25 mouse cellular contexts compared by ENCODE assay signal in genomic region chr5:28290630-28291029, GRCm38 (mm10). TPM values are rescaled to one million over a fixed set of nuclear protein-coding genes. Genes with fewer than 3 reads are reported as not detected.
DNase-seq lines count a peak whose midpoint lies in the region; ATAC-seq and TF ChIP-seq lines count a peak whose summit lies in the region.
"Had no signal": no experiment of that assay in that cellular context is flagged by ENCODE, and none has a peak within 500 bp of the region (broad histone marks: within the 10 kb centered on the region; RNA-seq: fewer than 3 reads in every experiment).

No protein-coding gene starts in this region.

- TF ChIP-seq CTCF in intestine, postnatal 0 days (IDR thresholded peaks at IDR 0.05; ENCODE audit: low read depth): no peak
- TF ChIP-seq CTCF in stomach, postnatal 0 days (IDR thresholded peaks at IDR 0.05; ENCODE audit: low read depth): no peak

- peak; percentile 43 for DNase-seq in heart, adult 11 months
- DNase-seq in heart, postnatal 4 days: no peak
- no peak for DNase-seq in stomach, postnatal 0 days (ENCODE audit: low spot score)
- DNase-seq: adrenal gland, adult 8-10 months; adrenal gland, postnatal 14 days; adrenal gland, postnatal 36 days; B cell, adult 2 months; cerebellum, adult 11-12 months; cerebellum, adult 2 months; cerebellum, adult 9-10 months; cerebellum, postnatal 10 days; cerebellum, postnatal 25 days had no signal

- no peak overlapping the region for H3K4me3 ChIP-seq in intestine, embryonic 15.5 days (replicated peaks)
- no peak overlapping the region for H3K4me3 ChIP-seq in intestine, postnatal 0 days (ENCODE audit: low read depth, low read length)
- H3K4me3 ChIP-seq in stomach, embryonic 16.5 days (replicated peaks; ENCODE audit: low read length): no peak overlapping the region
- no peak overlapping the region for H3K4me3 ChIP-seq in stomach, postnatal 0 days (ENCODE audit: low read depth, low read length)
- H3K4me3 ChIP-seq: embryonic facial prominence, embryonic 10.5 days; embryonic facial prominence, embryonic 12.5 days; forebrain, embryonic 13.5 days; forebrain, embryonic 15.5 days had no signal

- H3K27me3 ChIP-seq in intestine, embryonic 15.5 days (replicated peaks): no peaks in the 10 kb centered on the region
- H3K27me3 ChIP-seq in intestine, postnatal 0 days (replicated peaks; ENCODE audit: control insufficient read depth, insufficient read depth, low read length): no peaks in the 10 kb centered on the region
- H3K27me3 ChIP-seq in stomach, embryonic 16.5 days (ENCODE audit: control insufficient read depth, insufficient read depth, low read length): no peaks in the 10 kb centered on the region
- no peaks in the 10 kb centered on the region for H3K27me3 ChIP-seq in stomach, postnatal 0 days (ENCODE audit: control insufficient read depth, insufficient read depth, low read length)
- H3K27me3 ChIP-seq: CH12.LX; embryonic facial prominence, embryonic 12.5 days; forebrain, embryonic 13.5 days; forebrain, embryonic 15.5 days had no signal

- H3K9me3 ChIP-seq in intestine, embryonic 15.5 days: no peaks in the 10 kb centered on the region
- H3K9me3 ChIP-seq in intestine, postnatal 0 days (ENCODE audit: control insufficient read depth): no peaks in the 10 kb centered on the region
- no peaks in the 10 kb centered on the region for H3K9me3 ChIP-seq in stomach, embryonic 16.5 days (replicated peaks; ENCODE audit: control insufficient read depth, low read length)
- no peaks in the 10 kb centered on the region for H3K9me3 ChIP-seq in stomach, postnatal 0 days (ENCODE audit: control insufficient read depth, low read length)
- H3K9me3 ChIP-seq: embryonic facial prominence, embryonic 10.5 days; embryonic facial prominence, embryonic 12.5 days; forebrain, embryonic 13.5 days; forebrain, embryonic 15.5 days; G1E had no signal

- no peak overlapping the region for H3K9ac ChIP-seq in intestine, embryonic 15.5 days
- no peak overlapping the region for H3K9ac ChIP-seq in intestine, postnatal 0 days (ENCODE audit: low read depth, low read length)
- H3K9ac ChIP-seq in stomach, embryonic 16.5 days (ENCODE audit: low read length): no peak overlapping the region
- no peak overlapping the region for H3K9ac ChIP-seq in stomach, postnatal 0 days (ENCODE audit: low read length)
- H3K9ac ChIP-seq: embryonic facial prominence, embryonic 12.5 days; forebrain, embryonic 13.5 days; forebrain, embryonic 15.5 days had no signal

- H3K4me1 ChIP-seq in intestine, embryonic 15.5 days (replicated peaks): no peaks in the 10 kb centered on the region
- H3K4me1 ChIP-seq in intestine, postnatal 0 days (replicated peaks; ENCODE audit: control insufficient read depth, insufficient read depth, low read length): peaks cover 3% of the 10 kb centered on the region; the same call in 1 of the 2 replicates
- H3K4me1 ChIP-seq in stomach, embryonic 16.5 days (ENCODE audit: control insufficient read depth, insufficient read depth, low read length): no peaks in the 10 kb centered on the region
- H3K4me1 ChIP-seq in stomach, postnatal 0 days (replicated peaks; ENCODE audit: control insufficient read depth, insufficient read depth): no peaks in the 10 kb centered on the region
- H3K4me1 ChIP-seq: embryonic facial prominence, embryonic 10.5 days; embryonic facial prominence, embryonic 12.5 days; forebrain, embryonic 13.5 days; forebrain, embryonic 15.5 days had no signal

- ATAC-seq in intestine, embryonic 15.5 days: peak; percentile 81
- no peak for ATAC-seq in intestine, postnatal 0 days
- no peak for ATAC-seq in stomach, embryonic 16.5 days (ENCODE audit: insufficient read depth, low FRiP score)
- no peak for ATAC-seq in stomach, postnatal 0 days (ENCODE audit: low FRiP score, low TSS enrichment)
- ATAC-seq: activated CD4-positive, CD25-positive, alpha-beta regulatory T cell, adult 4 months; CD4-positive, CD25-positive, alpha-beta regulatory T cell, adult 4 months; forebrain, embryonic 13.5 days; forebrain, embryonic 15.5 days; Patski had no signal

- 39% methylated on average over 1 of the region's 1 CpGs for WGBS in intestine, embryonic 15.5 days
- 22% methylated on average over 1 of the region's 1 CpGs for WGBS in intestine, postnatal 0 days
- WGBS in stomach, embryonic 16.5 days: 32% methylated on average over 1 of the region's 1 CpGs
- WGBS in stomach, postnatal 0 days: 57% methylated on average over 1 of the region's 1 CpGs

- H3K4me2 ChIP-seq in intestine, embryonic 15.5 days (replicated peaks): no peak overlapping the region
- H3K4me2 ChIP-seq in intestine, postnatal 0 days (replicated peaks; ENCODE audit: low read depth): no peak overlapping the region
- H3K4me2 ChIP-seq in stomach, embryonic 16.5 days (ENCODE audit: low read depth, low read length): no peak overlapping the region
- no peak overlapping the region for H3K4me2 ChIP-seq in stomach, postnatal 0 days (replicated peaks; ENCODE audit: low read depth)
- H3K4me2 ChIP-seq: embryonic facial prominence, embryonic 12.5 days; forebrain, embryonic 13.5 days; forebrain, embryonic 15.5 days had no signal

- H3K36me3 ChIP-seq in intestine, embryonic 15.5 days: no peaks in the 10 kb centered on the region
- no peaks in the 10 kb centered on the region for H3K36me3 ChIP-seq in intestine, postnatal 0 days (ENCODE audit: control insufficient read depth, insufficient read depth)
- H3K36me3 ChIP-seq in stomach, embryonic 16.5 days (ENCODE audit: control insufficient read depth, insufficient read depth, low read length): no peaks in the 10 kb centered on the region
- H3K36me3 ChIP-seq in stomach, postnatal 0 days (ENCODE audit: control insufficient read depth, insufficient read depth, low read length): no peaks in the 10 kb centered on the region
- H3K36me3 ChIP-seq: embryonic facial prominence, embryonic 10.5 days; embryonic facial prominence, embryonic 12.5 days; forebrain, embryonic 15.5 days; G1E had no signal

- TF ChIP-seq EP300 in stomach, postnatal 0 days (optimal IDR thresholded peaks at IDR 0.05): no peak

- peak overlapping the region; percentile 60 for H3K27ac ChIP-seq in intestine, embryonic 15.5 days
- no peak overlapping the region for H3K27ac ChIP-seq in intestine, postnatal 0 days (ENCODE audit: low read depth, low read length)
- H3K27ac ChIP-seq in stomach, embryonic 16.5 days (ENCODE audit: low read length): peak overlapping the region; percentile 7; the same call in 1 of the 2 replicates
- H3K27ac ChIP-seq in stomach, postnatal 0 days (replicated peaks): no peak overlapping the region
- H3K27ac ChIP-seq: embryonic facial prominence, embryonic 10.5 days; embryonic facial prominence, embryonic 12.5 days; forebrain, embryonic 13.5 days; forebrain, embryonic 15.5 days had no signal

RNA-seq across cellular contexts. Expression of gene Rbm33, which starts 26.3 kb away (rescaled TPM):
- total RNA-seq in heart, postnatal 4 days (2021): 10 to 100 TPM; 43.9 to 46.0 TPM
- 9.9 and 10.0 TPM in 2 replicates for polyA plus RNA-seq in intestine, embryonic 15.5 days (2015; fragmentation: Nextera tagmentation; extraction: Ambion mirVana)
- polyA plus RNA-seq in intestine, postnatal 0 days (2015; fragmentation: Nextera tagmentation; extraction: Ambion mirVana): 6.1 and 7.1 TPM in 2 replicates
- 6.8 and 8.1 TPM in 2 replicates for polyA plus RNA-seq in stomach, embryonic 16.5 days (2015; fragmentation: Nextera tagmentation; extraction: Ambion mirVana)
- polyA plus RNA-seq in stomach, postnatal 0 days (2015; fragmentation: Nextera tagmentation; extraction: Ambion mirVana): 4.6 and 4.7 TPM in 2 replicates

RNA-seq across cellular contexts. Expression of gene Cnpy1, which starts 45.0 kb away (rescaled TPM):
- not detected for total RNA-seq in heart, postnatal 4 days (2021)
- 0.48 and 0.54 TPM in 2 replicates for polyA plus RNA-seq in intestine, embryonic 15.5 days (2015; fragmentation: Nextera tagmentation; extraction: Ambion mirVana)
- polyA plus RNA-seq in intestine, postnatal 0 days (2015; fragmentation: Nextera tagmentation; extraction: Ambion mirVana): 1.0 and 1.2 TPM in 2 replicates
- polyA plus RNA-seq in stomach, embryonic 16.5 days (2015; fragmentation: Nextera tagmentation; extraction: Ambion mirVana): 0.37 and 0.40 TPM in 2 replicates
- polyA plus RNA-seq in stomach, postnatal 0 days (2015; fragmentation: Nextera tagmentation; extraction: Ambion mirVana): 0.08 and 0.21 TPM in 2 replicates
- total RNA-seq: adrenal gland, adult 18-20 months; adrenal gland, adult 8-10 months; adrenal gland, postnatal 36 days had no signal
- polyA plus RNA-seq: activated CD4-positive, CD25-positive, alpha-beta regulatory T cell, adult 4 months; CD4-positive, CD25-positive, alpha-beta regulatory T cell, adult 4 months; G1E; Patski had no signal

Comparison
In these comparisons a context has a peak if more than half of its experiments do, and no peak if none do; other contexts are left out.
1. H3K27ac ChIP-seq: peak in intestine, embryonic 15.5 days (single experiment) and stomach, embryonic 16.5 days (single experiment); none in intestine, postnatal 0 days (single experiment) and stomach, postnatal 0 days (single experiment).